Mouse (Mus musculus) hindbrain, embryonic 12.5 days (tissue): ENCODE measurements around the gene Top2b. TPM values are rescaled to one million over a fixed set of nuclear protein-coding genes. Genes with fewer than 3 reads are reported as not detected.

Experiments
- ATAC-seq: fragments of 200-750 bp; cut with Nextera tagmentation; 2 replicates; pipeline ENCODE4 v1.8.0; 2017; ENCODE audit warnings: moderate TSS enrichment; ENCODE audit not compliant: low FRiP score
- H3K27ac ChIP-seq: fragments of 300-500 bp; sonication (generic); 2 replicates; pipeline ENCODE4 v1.5.1; 2016; ENCODE audit warnings: mild to moderate bottlenecking
- H3K27me3 ChIP-seq: fragments of 300-500 bp; sonication (generic); 2 replicates; pipeline ENCODE4 v1.6.1; 2016; ENCODE audit warnings: mild to moderate bottlenecking
- H3K36me3 ChIP-seq: fragments of 300-500 bp; sonication (generic); 2 replicates; pipeline ENCODE4 v1.6.1; 2016; ENCODE audit warnings: mild to moderate bottlenecking
- H3K4me1 ChIP-seq: fragments of 300-500 bp; sonication (generic); 2 replicates; pipeline ENCODE4 v1.6.1; 2016
- H3K4me2 ChIP-seq: fragments of 300-500 bp; sonication (generic); replicated peaks from 2 replicates; pipeline ENCODE4 v1.6.1; 2016; ENCODE audit warnings: mild to moderate bottlenecking
- H3K4me3 ChIP-seq: fragments of 300-500 bp; sonication (generic); 2 replicates; pipeline ENCODE4 v1.5.1; 2016; ENCODE audit warnings: mild to moderate bottlenecking
- H3K9ac ChIP-seq: fragments of 300-500 bp; sonication (generic); 2 replicates; pipeline ENCODE4 v1.6.1; 2016; ENCODE audit warnings: mild to moderate bottlenecking, moderate library complexity
- H3K9me3 ChIP-seq: fragments of 300-500 bp; sonication (generic); replicated peaks from 2 replicates; pipeline ENCODE4 v1.6.1; 2016; ENCODE audit warnings: mild to moderate bottlenecking
- WGBS: fragments of 180-500 bp; shearing (Covaris S2); methylation state at CpG from one replicate; pipeline ENCODE4 v1.1.7; 2016; 5-methylcytosine and 5-hydroxymethylcytosine counted together
- polyA plus RNA-seq: library from polyadenylated mRNA; unstranded; fragments of >200 nt; fragmentation: Nextera tagmentation; extraction: Ambion mirVana; gene quantifications from 2 replicates; pipeline ENCODE4 v1.2.1, GENCODE M21; 2016

Top2b gene
- polyA plus RNA-seq, 1 experiment from 2014 or later, result 176 TPM

DNA sequence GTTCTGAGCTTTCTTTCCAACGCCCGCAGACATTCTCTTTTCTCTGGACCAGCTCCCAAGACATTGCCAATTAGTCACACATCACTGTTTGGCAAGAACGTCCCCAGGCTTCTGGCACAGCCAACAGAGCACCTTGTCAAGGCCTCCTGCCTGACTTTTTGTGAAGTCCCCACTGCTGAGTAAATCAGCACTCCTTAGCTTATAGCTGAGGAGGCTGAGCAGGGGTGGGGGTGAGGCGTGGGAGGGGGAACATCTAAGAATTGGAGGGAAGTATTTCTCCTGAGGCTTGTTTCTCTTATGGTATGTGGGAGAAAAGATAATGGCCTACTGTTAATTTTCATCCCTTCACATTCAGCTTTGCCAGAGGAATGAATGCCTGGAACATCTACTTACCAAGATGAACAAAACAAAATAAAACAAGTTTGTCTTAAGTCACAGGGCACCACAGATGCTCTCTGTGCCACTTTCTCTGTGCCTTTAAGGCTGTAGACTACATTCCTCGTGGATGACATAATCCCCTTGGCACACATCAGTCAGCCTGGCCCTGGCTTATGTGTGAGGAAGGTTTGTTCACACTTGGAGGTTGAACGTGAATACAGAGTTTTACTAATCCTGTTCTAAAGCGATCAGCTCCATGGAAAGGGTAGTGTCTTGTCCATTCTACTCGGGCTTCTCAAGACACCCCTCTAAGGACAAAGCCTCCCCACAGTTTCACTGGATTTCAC, 118.8 kb downstream of the Top2b start:
- H3K4me1 ChIP-seq, result 0 out of 2 replicates have a peak, but pooled peaks cover 2% of the 10 kb centered on the region
- H3K9ac ChIP-seq, result no peak overlapping the region
- peak; percentile 54; the same call in 1 of the 2 replicates for ATAC-seq
- no peaks in the 10 kb centered on the region for H3K9me3 ChIP-seq
- H3K4me3 ChIP-seq, result no peak overlapping the region
- no peak overlapping the region for H3K27ac ChIP-seq
- no peaks in the 10 kb centered on the region for H3K27me3 ChIP-seq
- H3K36me3 ChIP-seq, result no peaks in the 10 kb centered on the region
- 60% methylated on average over 8 of the region's 8 CpGs for WGBS
- H3K4me2 ChIP-seq, result no peak overlapping the region

Other genes starting within 250 kb of the Top2b start
- 27.6 and 27.7 TPM in 2 replicates for gene Ngly1, start 115.9 kb upstream of the Top2b start, polyA plus RNA-seq
- 1.6 and 1.8 TPM in 2 replicates for gene Oxsm, start 115.4 kb upstream of the Top2b start, polyA plus RNA-seq